Mouse (Mus musculus) ES-E14 (cell line): ENCODE measurements at regions not wholly inside any gene's neighbourhood (a gene's known extent, or its start where the extent isn't known, plus 50 kb on each side); places are given as distances from the start of the nearest gene placed in this dataset.

Experiments used
- CHD2 ChIP-seq: IDR thresholded peaks from 2 replicates; pipeline ENCODE4 v1.6.1; 2014; ENCODE audit warnings: mild to moderate bottlenecking, low read depth, low read length, inconsistent platforms
- HCFC1 ChIP-seq: IDR thresholded peaks from 2 replicates; pipeline ENCODE4 v1.6.1; 2012; ENCODE audit warnings: low read length, inconsistent platforms, borderline replicate concordance; ENCODE audit not compliant: insufficient read depth
- MAFK ChIP-seq: IDR thresholded peaks from 2 replicates; pipeline ENCODE4 v1.6.1; 2014; ENCODE audit warnings: mild to moderate bottlenecking, low read depth, low read length, inconsistent platforms; ENCODE audit not compliant: insufficient read depth
- ZC3H11A ChIP-seq: IDR thresholded peaks from 2 replicates; pipeline ENCODE4 v1.6.1; 2012; ENCODE audit warnings: low read depth, mild to moderate bottlenecking, inconsistent platforms, low read length, borderline replicate concordance

GRCm38 (mm10) chr5:75823646-75824045, 154.6 kb downstream of the Kdr start:
- TF ChIP-seq CHD2 (no peak), ZC3H11A (no peak), HCFC1 (no peak), MAFK (no peak)
